Mouse (Mus musculus) lung, postnatal 4 days (tissue): ENCODE results near the gene Tmem182.
A peak's percentile ranks its signal among the peaks of the same experiment; 100 is the strongest.

ENCODE experiments used
- DNase-seq, 2 experiments: peaks; one replicate each; pipeline ENCODE4 v3.0.0; 2021

Tmem182 gene

GRCm38 (mm10) chr1:40800908-40801307 lies 4.5 kb upstream of the Tmem182 start:
- no peak for DNase-seq

- peak in 1 of 2 experiments; percentile 47 for DNase-seq
Observed at GRCm38 (mm10) chr1:40802759-40803158, 2.6 kb upstream of the Tmem182 start.

- no peak for DNase-seq
Observed at GRCm38 (mm10) chr1:40804118-40804517, 1.3 kb upstream of the Tmem182 start.

- DNase-seq = no peak
Observed at GRCm38 (mm10) chr1:40805891-40806290, 490 bp downstream of the Tmem182 start.

GRCm38 (mm10) chr1:40808643-40809042 lies 3.2 kb downstream of the Tmem182 start:
- no peak for DNase-seq

- DNase-seq = peak in 1 of 2 experiments; percentile 35
Observed at GRCm38 (mm10) chr1:40815071-40815845, 9.9 kb downstream of the Tmem182 start.

GRCm38 (mm10) chr1:40824517-40824916 lies 19.1 kb downstream of the Tmem182 start:
- no peak for DNase-seq

- no peak for DNase-seq
Observed at GRCm38 (mm10) chr1:40824936-40825335, 19.5 kb downstream of the Tmem182 start.

GRCm38 (mm10) chr1:40825826-40826225 lies 20.4 kb downstream of the Tmem182 start:
- DNase-seq = no peak

- no peak for DNase-seq
Observed at GRCm38 (mm10) chr1:40829213-40829914, 24.0 kb downstream of the Tmem182 start.

GRCm38 (mm10) chr1:40830712-40831507 lies 25.5 kb downstream of the Tmem182 start:
- DNase-seq = no peak

GRCm38 (mm10) chr1:40835468-40835867 lies 30.1 kb downstream of the Tmem182 start:
- DNase-seq = no peak

- no peak for DNase-seq
Observed at GRCm38 (mm10) chr1:40840605-40841004, 35.2 kb downstream of the Tmem182 start.

GRCm38 (mm10) chr1:40841032-40841761 lies 35.8 kb downstream of the Tmem182 start:
- peak in 1 of 2 experiments; percentile 5 for DNase-seq

- peak; percentile 32 to 61 for DNase-seq
Observed at GRCm38 (mm10) chr1:40844616-40845015, 39.2 kb downstream of the Tmem182 start.

- DNase-seq = no peak
Observed at GRCm38 (mm10) chr1:40847196-40847938, 42.0 kb downstream of the Tmem182 start.

- no peak for DNase-seq
Observed at GRCm38 (mm10) chr1:40851286-40851685, 45.9 kb downstream of the Tmem182 start.

- DNase-seq = no peak
Observed at GRCm38 (mm10) chr1:40855268-40855667, 49.9 kb downstream of the Tmem182 start.

GRCm38 (mm10) chr1:40856846-40857636 lies 51.6 kb downstream of the Tmem182 start:
- DNase-seq = no peak

GRCm38 (mm10) chr1:40865043-40865442 lies 59.6 kb downstream of the Tmem182 start:
- no peak for DNase-seq

GRCm38 (mm10) chr1:40867106-40867505 lies 61.7 kb downstream of the Tmem182 start:
- no peak for DNase-seq
